11 mouse cellular contexts compared by ENCODE assay signal in genomic region chr11:83417080-83417479, GRCm38 (mm10). TPM values are rescaled to one million over a fixed set of nuclear protein-coding genes. Genes with fewer than 3 reads are reported as not detected.
DNase-seq lines count a peak whose midpoint lies in the region; ATAC-seq and TF ChIP-seq lines count a peak whose summit lies in the region.
"Had no signal": no experiment of that assay in that cellular context is flagged by ENCODE, and none has a peak within 500 bp of the region (broad histone marks: within the 10 kb centered on the region; RNA-seq: fewer than 3 reads in every experiment).

No protein-coding gene starts in this region.

- H3K27ac ChIP-seq in midbrain, postnatal 0 days (ENCODE audit: low read depth, low read length), result no peak overlapping the region; the same call in 1 of the 2 replicates
- H3K27ac ChIP-seq: neural tube, embryonic 13.5 days had no signal

- TF ChIP-seq CTCF in midbrain, postnatal 0 days (IDR thresholded peaks at IDR 0.05), result no peak

- ATAC-seq in midbrain, postnatal 0 days (ENCODE audit: low FRiP score), result no peak

- 0 out of 2 replicates have a peak, but pooled peaks cover 3% of the 10 kb centered on the region for H3K4me1 ChIP-seq in midbrain, postnatal 0 days (ENCODE audit: insufficient read depth, low read length)

- no peak overlapping the region for H3K4me2 ChIP-seq in midbrain, postnatal 0 days (ENCODE audit: low read depth, low read length, poor library complexity, severe bottlenecking)
- H3K4me2 ChIP-seq: neural tube, embryonic 13.5 days had no signal

- WGBS in midbrain, postnatal 0 days, result 16% methylated on average over 5 of the region's 5 CpGs

- no peak overlapping the region for H3K4me3 ChIP-seq in midbrain, postnatal 0 days (ENCODE audit: low read depth, low read length)
- H3K4me3 ChIP-seq: neural tube, embryonic 13.5 days had no signal

- DNase-seq in adrenal gland, adult (ENCODE audit: inconsistent age in 2 of 2, low spot score in 1 of 2), result peak; percentile 67 to 88
- DNase-seq in adrenal gland, adult 8-10 months, result no peak
- peak; percentile 18 to 33 for DNase-seq in spleen, postnatal 36 days (ENCODE audit: low spot score in 2 of 2)
- DNase-seq in spleen, adult 12 weeks (ENCODE audit: low spot score), result no peak
- DNase-seq in kidney, adult 8-10 months, result peak; percentile 54 to 66
- DNase-seq in midbrain, postnatal 0 days (ENCODE audit: low spot score), result peak; percentile 22
- no peak for DNase-seq in layer of hippocampus, postnatal 36 days
- no peak for DNase-seq in MN1 (ENCODE audit: low spot score)

- peaks cover 7% of the 10 kb centered on the region; the same call in 1 of the 2 replicates for H3K36me3 ChIP-seq in midbrain, postnatal 0 days (ENCODE audit: insufficient read depth, low read length)
- H3K36me3 ChIP-seq: neural tube, embryonic 13.5 days had no signal

- H3K9ac ChIP-seq in midbrain, postnatal 0 days (replicated peaks; ENCODE audit: low read length, poor library complexity, severe bottlenecking), result no peak overlapping the region
- H3K9ac ChIP-seq: neural tube, embryonic 13.5 days had no signal

- H3K27me3 ChIP-seq in midbrain, postnatal 0 days (ENCODE audit: insufficient read depth, low read length), result peaks cover 4% of the 10 kb centered on the region; the same call in 1 of the 2 replicates

- no peaks in the 10 kb centered on the region for H3K9me3 ChIP-seq in midbrain, postnatal 0 days (ENCODE audit: low read length)
- H3K9me3 ChIP-seq: neural tube, embryonic 13.5 days had no signal

RNA-seq across cellular contexts. Expression of gene Rasl10b, which starts 8.1 kb away (rescaled TPM):
- 10 to 100 TPM; 15.9 to 21.1 (median 17.8) TPM for total RNA-seq in adrenal gland, adult 8-10 months (2022)
- 110 and 126 TPM in 2 replicates for total RNA-seq in midbrain, postnatal 0 days (2014; rRNA removed)
- 43.9 and 44.3 TPM in 2 replicates for polyA plus RNA-seq in midbrain, postnatal 0 days (2015; fragmentation: Nextera tagmentation; extraction: Ambion mirVana)
- 100 to 1,000 TPM; 223 to 227 TPM for total RNA-seq in layer of hippocampus, postnatal 36 days (2021)

RNA-seq across cellular contexts. Expression of gene Gas2l2, which starts 12.2 kb away (rescaled TPM):
- under 1 TPM in 1 of 4 experiments, not detected in 3; 0.19 TPM for total RNA-seq in adrenal gland, adult 8-10 months (2022)
- total RNA-seq in midbrain, postnatal 0 days (2014; rRNA removed), result 0.44 and 0.85 TPM in 2 replicates
- 0.52 and 0.67 TPM in 2 replicates for polyA plus RNA-seq in midbrain, postnatal 0 days (2015; fragmentation: Nextera tagmentation; extraction: Ambion mirVana)
- total RNA-seq in layer of hippocampus, postnatal 36 days (2021), result under 1 TPM; 0.12 to 0.15 TPM
- total RNA-seq: heart, adult 18-20 months had no signal
- polyA plus RNA-seq: C2C12 had no signal

RNA-seq across cellular contexts. Expression of gene 1700020L24Rik, which starts 20.4 kb away (rescaled TPM):
- total RNA-seq in adrenal gland, adult 8-10 months (2022), result under 1 TPM in 1 of 4 experiments, not detected in 3; 0.89 TPM
- total RNA-seq in midbrain, postnatal 0 days (2014; rRNA removed), result not detected in 2 replicates
- 0.57 and 0.79 TPM in 2 replicates for polyA plus RNA-seq in midbrain, postnatal 0 days (2015; fragmentation: Nextera tagmentation; extraction: Ambion mirVana)
- total RNA-seq in layer of hippocampus, postnatal 36 days (2021), result not detected
- total RNA-seq: heart, adult 18-20 months had no signal
- polyA plus RNA-seq: neural tube, embryonic 13.5 days had no signal

RNA-seq across cellular contexts. Expression of gene Mmp28, which starts 45.8 kb away (rescaled TPM):
- total RNA-seq in adrenal gland, adult 8-10 months (2022), result 10 to 100 TPM; 15.5 to 19.1 (median 17.8) TPM
- 5.4 and 5.5 TPM in 2 replicates for total RNA-seq in midbrain, postnatal 0 days (2014; rRNA removed)
- polyA plus RNA-seq in midbrain, postnatal 0 days (2015; fragmentation: Nextera tagmentation; extraction: Ambion mirVana), result 1.2 and 1.4 TPM in 2 replicates
- total RNA-seq in layer of hippocampus, postnatal 36 days (2021), result 1 to 10 TPM; 2.9 to 4.0 TPM

RNA-seq across cellular contexts. Expression of gene Taf15, which starts 55.8 kb away (rescaled TPM):
- total RNA-seq in adrenal gland, adult 8-10 months (2022), result 10 to 100 TPM; 58.3 to 80.5 (median 68.7) TPM
- 18.2 and 30.6 TPM in 2 replicates for total RNA-seq in midbrain, postnatal 0 days (2014; rRNA removed)
- 6.5 and 9.6 TPM in 2 replicates for polyA plus RNA-seq in midbrain, postnatal 0 days (2015; fragmentation: Nextera tagmentation; extraction: Ambion mirVana)
- total RNA-seq in layer of hippocampus, postnatal 36 days (2021), result 10 to 100 TPM; 75.0 to 77.4 TPM

Comparison
In these comparisons a context has a peak if more than half of its experiments do, and no peak if none do; other contexts are left out.
1. DNase-seq: peak in adrenal gland, adult (2 of 2), spleen, postnatal 36 days (2 of 2), kidney, adult 8-10 months (2 of 2) and midbrain, postnatal 0 days (single experiment); none in adrenal gland, adult 8-10 months (single experiment), spleen, adult 12 weeks (single experiment), layer of hippocampus, postnatal 36 days (0 of 2) and MN1 (single experiment).